ENCODE assay signal across 27 mouse cellular contexts in the genomic region with DNA sequence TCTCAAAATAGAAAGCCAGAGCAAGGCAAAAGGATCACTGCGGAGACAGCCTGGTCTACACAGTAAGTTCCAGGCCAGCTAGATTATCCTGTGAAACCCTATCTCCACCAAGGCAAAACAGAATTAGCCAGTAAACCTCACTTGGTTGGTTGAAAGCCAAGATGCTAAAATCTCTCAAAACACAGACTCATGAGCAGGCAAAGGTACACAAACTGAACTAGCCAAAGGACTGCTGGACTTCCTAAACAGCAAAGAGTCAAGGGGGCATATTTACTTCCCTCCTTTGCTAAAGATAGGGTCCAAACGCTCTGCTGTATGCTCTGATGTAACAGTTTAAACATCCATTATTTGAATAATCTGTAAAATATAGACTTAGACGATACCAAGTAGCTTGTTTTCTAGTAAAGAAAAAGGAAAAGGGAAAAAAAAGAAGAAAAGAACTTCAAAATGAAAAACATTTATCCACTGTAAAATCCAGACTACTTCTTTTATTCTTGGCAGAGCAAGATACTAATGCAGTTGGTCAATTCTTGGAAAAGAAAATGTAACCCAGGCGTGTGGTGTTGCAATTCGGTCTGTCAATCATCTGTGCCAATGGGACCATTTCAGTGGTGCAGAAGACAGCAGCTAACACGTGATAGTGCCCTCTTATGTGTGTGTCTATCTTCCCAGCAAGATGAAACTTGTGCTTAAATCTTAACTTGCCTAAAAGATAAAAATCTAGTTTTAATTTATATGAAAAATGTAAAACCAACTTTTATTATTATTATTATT.
A peak's percentile ranks its signal among the peaks of the same experiment; 100 is the strongest.
DNase-seq lines count a peak whose midpoint lies in the region; ATAC-seq and TF ChIP-seq lines count a peak whose summit lies in the region.
"Had no signal": no experiment of that assay in that cellular context is flagged by ENCODE, and none has a peak within 500 bp of the region (broad histone marks: within the 10 kb centered on the region; RNA-seq: fewer than 3 reads in every experiment).

No protein-coding gene starts in this region.

- no peaks in the 10 kb centered on the region for H3K27me3 ChIP-seq in embryonic facial prominence, embryonic 13.5 days
- no peaks in the 10 kb centered on the region for H3K27me3 ChIP-seq in embryonic facial prominence, embryonic 10.5 days (replicated peaks; ENCODE audit: low read depth, poor library complexity, severe bottlenecking)
- no peaks in the 10 kb centered on the region for H3K27me3 ChIP-seq in liver, embryonic 11.5 days (replicated peaks; ENCODE audit: control insufficient read depth, insufficient read depth, low read length)
- H3K27me3 ChIP-seq in liver, postnatal 0 days (ENCODE audit: insufficient read depth, low read length), result no peaks in the 10 kb centered on the region
- H3K27me3 ChIP-seq: heart, embryonic 15.5 days; hindbrain, embryonic 13.5 days; limb, embryonic 15.5 days had no signal

- TF ChIP-seq EP300 in liver, postnatal 0 days (IDR thresholded peaks at IDR 0.05; ENCODE audit: low read depth), result peak; percentile 46; the same call in 1 of the 2 replicates

- no peak overlapping the region for H3K4me2 ChIP-seq in embryonic facial prominence, embryonic 13.5 days
- peak overlapping the region; percentile 19; the same call in 1 of the 2 replicates for H3K4me2 ChIP-seq in liver, embryonic 11.5 days
- peak overlapping the region; percentile 60; the same call in 1 of the 2 replicates for H3K4me2 ChIP-seq in liver, postnatal 0 days (ENCODE audit: low read depth, low read length)
- H3K4me2 ChIP-seq: heart, embryonic 15.5 days; hindbrain, embryonic 13.5 days; limb, embryonic 15.5 days had no signal

- H3K4me3 ChIP-seq in embryonic facial prominence, embryonic 13.5 days, result no peak overlapping the region
- H3K4me3 ChIP-seq in embryonic facial prominence, embryonic 10.5 days, result no peak overlapping the region
- H3K4me3 ChIP-seq in liver, embryonic 11.5 days (ENCODE audit: low read depth, low read length), result no peak overlapping the region
- H3K4me3 ChIP-seq in liver, postnatal 0 days (ENCODE audit: low read depth, low read length), result no peak overlapping the region
- H3K4me3 ChIP-seq: heart, embryonic 15.5 days; hindbrain, embryonic 13.5 days; layer of hippocampus, adult 2 months; left cerebral cortex, adult 2 months; limb, embryonic 15.5 days; midbrain, embryonic 10.5 days had no signal

- WGBS in embryonic facial prominence, embryonic 13.5 days, result 60% methylated on average over 6 of the region's 6 CpGs
- WGBS in embryonic facial prominence, embryonic 10.5 days, result 85% methylated on average over 6 of the region's 6 CpGs
- 68% methylated on average over 6 of the region's 6 CpGs for WGBS in liver, embryonic 11.5 days
- WGBS in liver, postnatal 0 days (ENCODE audit: insufficient replicate concordance), result 49% methylated on average over 6 of the region's 6 CpGs

- no peak for ATAC-seq in embryonic facial prominence, embryonic 13.5 days (ENCODE audit: insufficient number of reproducible peaks, insufficient read depth, low FRiP score, low TSS enrichment, low read depth)
- ATAC-seq in liver, embryonic 11.5 days (replicated peaks; ENCODE audit: low FRiP score), result no peak
- ATAC-seq in liver, postnatal 0 days, result peak; percentile 87
- ATAC-seq: CD4-positive, CD25-positive, alpha-beta regulatory T cell, adult 4 months; forebrain, postnatal 0 days; inflammation-experienced regulatory T-cells, adult 6 months; midbrain, embryonic 16.5 days had no signal

- H3K4me1 ChIP-seq in embryonic facial prominence, embryonic 13.5 days, result peaks cover 5% of the 10 kb centered on the region; the same call in 1 of the 2 replicates
- H3K4me1 ChIP-seq in embryonic facial prominence, embryonic 10.5 days, result peaks cover 11% of the 10 kb centered on the region; the same call in 1 of the 2 replicates
- peaks cover 15% of the 10 kb centered on the region for H3K4me1 ChIP-seq in liver, embryonic 11.5 days (replicated peaks; ENCODE audit: control insufficient read depth, insufficient read depth, low read length)
- peaks cover 27% of the 10 kb centered on the region for H3K4me1 ChIP-seq in liver, postnatal 0 days (ENCODE audit: insufficient read depth)
- H3K4me1 ChIP-seq: heart, embryonic 15.5 days had no signal

- peaks cover 18% of the 10 kb centered on the region for H3K36me3 ChIP-seq in embryonic facial prominence, embryonic 13.5 days
- H3K36me3 ChIP-seq in embryonic facial prominence, embryonic 10.5 days (replicated peaks), result peaks cover 52% of the 10 kb centered on the region
- peaks cover 3% of the 10 kb centered on the region; the same call in 1 of the 2 replicates for H3K36me3 ChIP-seq in liver, embryonic 11.5 days (ENCODE audit: control insufficient read depth, insufficient read depth, low read length)
- peaks cover 27% of the 10 kb centered on the region for H3K36me3 ChIP-seq in liver, postnatal 0 days (replicated peaks; ENCODE audit: insufficient read depth, low read length)
- H3K36me3 ChIP-seq: heart, embryonic 15.5 days had no signal

- no peak for DNase-seq in embryonic facial prominence, embryonic 10.5 days (ENCODE audit: low spot score)
- DNase-seq in NIH3T3 (ENCODE audit: low read depth), result peak; percentile 66
- no peak for DNase-seq in liver, embryonic 11.5 days (ENCODE audit: low spot score)
- peak; percentile 65 for DNase-seq in liver, postnatal 0 days
- no peak for DNase-seq in left cerebral cortex, adult 11 months (ENCODE audit: low spot score)
- no peak for DNase-seq in thymus, postnatal 14 days
- no peak for DNase-seq in heart, adult 18-20 months
- DNase-seq: adrenal gland, adult 8-10 months; cerebellum, adult 9-10 months; forebrain, postnatal 0 days; gastrocnemius, postnatal 36 days; heart, postnatal 36 days; kidney, adult 9 months; kidney, postnatal 14 days; left cerebral cortex, postnatal 4 days; thymus, postnatal 25 days had no signal

- no peak overlapping the region for H3K9ac ChIP-seq in embryonic facial prominence, embryonic 13.5 days
- no peak overlapping the region for H3K9ac ChIP-seq in liver, embryonic 11.5 days (ENCODE audit: low read depth, low read length)
- H3K9ac ChIP-seq in liver, postnatal 0 days (replicated peaks), result no peak overlapping the region
- H3K9ac ChIP-seq: forebrain, postnatal 0 days; heart, embryonic 15.5 days; hindbrain, embryonic 13.5 days; limb, embryonic 15.5 days had no signal

- no peaks in the 10 kb centered on the region for H3K9me3 ChIP-seq in embryonic facial prominence, embryonic 13.5 days
- H3K9me3 ChIP-seq in embryonic facial prominence, embryonic 10.5 days, result no peaks in the 10 kb centered on the region
- no peaks in the 10 kb centered on the region for H3K9me3 ChIP-seq in liver, embryonic 11.5 days (ENCODE audit: control insufficient read depth, low read length)
- no peaks in the 10 kb centered on the region for H3K9me3 ChIP-seq in liver, postnatal 0 days (ENCODE audit: low read length)
- H3K9me3 ChIP-seq: heart, embryonic 15.5 days; hindbrain, embryonic 13.5 days; limb, embryonic 15.5 days; midbrain, embryonic 10.5 days had no signal

- no peak for TF ChIP-seq CTCF in liver, postnatal 0 days (IDR thresholded peaks at IDR 0.05; ENCODE audit: low read depth)

- H3K27ac ChIP-seq in embryonic facial prominence, embryonic 13.5 days, result 0 out of 2 replicates have a peak overlapping the region, but pooled peaks have one; percentile 2
- H3K27ac ChIP-seq in embryonic facial prominence, embryonic 10.5 days (replicated peaks), result no peak overlapping the region
- peak overlapping the region; percentile 60; the same call in 1 of the 2 replicates for H3K27ac ChIP-seq in liver, embryonic 11.5 days (ENCODE audit: low read depth, low read length)
- peak overlapping the region; percentile 81 for H3K27ac ChIP-seq in liver, postnatal 0 days (ENCODE audit: low read depth)
- H3K27ac ChIP-seq: heart, embryonic 15.5 days; hindbrain, embryonic 13.5 days; layer of hippocampus, adult 2 months; left cerebral cortex, adult 2 months; limb, embryonic 15.5 days; macrophage; midbrain, embryonic 10.5 days had no signal

Comparison
In these comparisons a context has a peak if more than half of its experiments do, and no peak if none do; other contexts are left out.
1. DNase-seq: peak in NIH3T3 (single experiment) and liver, postnatal 0 days (single experiment); none in embryonic facial prominence, embryonic 10.5 days (single experiment), liver, embryonic 11.5 days (single experiment), left cerebral cortex, adult 11 months (single experiment), thymus, postnatal 14 days (single experiment) and heart, adult 18-20 months (0 of 2).